Mouse (Mus musculus) lung, embryonic 15.5 days (tissue): ENCODE results near the gene Rab30. TPM values are rescaled to one million over a fixed set of nuclear protein-coding genes. Genes with fewer than 3 reads are reported as not detected.
A peak's percentile ranks its signal among the peaks of the same experiment; 100 is the strongest.

Experiments used
- ATAC-seq: fragments of 200-750 bp; cut with Nextera tagmentation; 2 replicates; pipeline ENCODE4 v1.8.0; 2017; ENCODE audit warnings: moderate number of reproducible peaks, borderline replicate concordance; ENCODE audit not compliant: low FRiP score, low TSS enrichment; ENCODE audit errors: extremely low read depth
- H3K27ac ChIP-seq: fragments of 300-500 bp; sonication (generic); 2 replicates; pipeline ENCODE4 v1.5.1; 2015; ENCODE audit warnings: moderate library complexity, mild to moderate bottlenecking, inconsistent platforms
- H3K27me3 ChIP-seq: fragments of 300-500 bp; sonication (generic); 2 replicates; pipeline ENCODE4 v1.6.1; 2015; ENCODE audit warnings: inconsistent platforms
- H3K36me3 ChIP-seq: fragments of 300-500 bp; sonication (generic); 2 replicates; pipeline ENCODE4 v1.6.1; 2015; ENCODE audit warnings: inconsistent platforms
- H3K4me1 ChIP-seq: fragments of 300-500 bp; sonication (generic); 2 replicates; pipeline ENCODE4 v1.6.1; 2015; ENCODE audit warnings: inconsistent platforms
- H3K4me2 ChIP-seq: fragments of 300-500 bp; sonication (generic); 2 replicates; pipeline ENCODE4 v1.6.1; 2015; ENCODE audit warnings: inconsistent platforms, mild to moderate bottlenecking, moderate library complexity
- H3K4me3 ChIP-seq: fragments of 300-500 bp; sonication (generic); 2 replicates; pipeline ENCODE4 v1.5.1; 2015; ENCODE audit warnings: mild to moderate bottlenecking, inconsistent platforms
- H3K9ac ChIP-seq: fragments of 300-500 bp; sonication (generic); 2 replicates; pipeline ENCODE4 v1.6.1; 2015; ENCODE audit warnings: inconsistent platforms
- H3K9me3 ChIP-seq: fragments of 300-500 bp; sonication (generic); 2 replicates; pipeline ENCODE4 v1.6.1; 2016; ENCODE audit warnings: inconsistent platforms
- WGBS: fragments of 180-500 bp; shearing (Covaris S2); methylation state at CpG from one replicate; pipeline ENCODE4 v1.1.7; 2015; 5-methylcytosine and 5-hydroxymethylcytosine counted together
- polyA plus RNA-seq: library from polyadenylated mRNA; unstranded; fragments of >200 nt; fragmentation: Nextera tagmentation; extraction: Ambion mirVana; gene quantifications from 2 replicates; pipeline ENCODE4 v1.2.1, GENCODE M21; 2015

Rab30 gene
- polyA plus RNA-seq, 1 experiment from 2014 or later: 5.0 TPM

GRCm38 (mm10) chr7:92803191-92803590 is 61.8 kb downstream of the Rab30 start:
- H3K4me2 ChIP-seq: no peak overlapping the region
- H3K27ac ChIP-seq: no peak overlapping the region
- no peak overlapping the region for H3K4me3 ChIP-seq
- ATAC-seq: no peak
- H3K9ac ChIP-seq: no peak overlapping the region
- no peaks in the 10 kb centered on the region for H3K4me1 ChIP-seq
- no peaks in the 10 kb centered on the region for H3K27me3 ChIP-seq
- no peaks in the 10 kb centered on the region for H3K9me3 ChIP-seq
- no peaks in the 10 kb centered on the region for H3K36me3 ChIP-seq
- WGBS: 62% methylated on average over 1 of the region's 1 CpGs

- H3K36me3 ChIP-seq: no peaks in the 10 kb centered on the region
- H3K4me2 ChIP-seq: no peak overlapping the region
- no peaks in the 10 kb centered on the region for H3K4me1 ChIP-seq
- H3K4me3 ChIP-seq: no peak overlapping the region
- no peaks in the 10 kb centered on the region for H3K27me3 ChIP-seq
- no peaks in the 10 kb centered on the region for H3K9me3 ChIP-seq
- no peak overlapping the region for H3K9ac ChIP-seq
- no peak for ATAC-seq
- H3K27ac ChIP-seq: no peak overlapping the region
- WGBS: 87% methylated on average over 9 of the region's 9 CpGs
Observed at GRCm38 (mm10) chr7:92804919-92805668, 63.7 kb downstream of the Rab30 start.

GRCm38 (mm10) chr7:92806512-92807188 is 65.2 kb downstream of the Rab30 start:
- H3K4me2 ChIP-seq: no peak overlapping the region
- no peaks in the 10 kb centered on the region for H3K4me1 ChIP-seq

GRCm38 (mm10) chr7:92807482-92807881 is 66.1 kb downstream of the Rab30 start:
- no peaks in the 10 kb centered on the region for H3K4me1 ChIP-seq
- no peak overlapping the region for H3K27ac ChIP-seq
- WGBS: 78% methylated on average over 4 of the region's 4 CpGs
- H3K9ac ChIP-seq: no peak overlapping the region
- no peaks in the 10 kb centered on the region for H3K27me3 ChIP-seq
- no peak for ATAC-seq
- H3K4me3 ChIP-seq: no peak overlapping the region
- no peaks in the 10 kb centered on the region for H3K36me3 ChIP-seq
- no peaks in the 10 kb centered on the region for H3K9me3 ChIP-seq
- no peak overlapping the region for H3K4me2 ChIP-seq

More at GRCm38 (mm10) chr7:92806512-92807188, 65.2 kb downstream of the Rab30 start:
- Histone ChIP-seq H3K27ac (no peak overlapping the region), H3K9ac (no peak overlapping the region), H3K9me3 (no peaks in the 10 kb centered on the region), H3K36me3 (no peaks in the 10 kb centered on the region), H3K4me3 (no peak overlapping the region), H3K27me3 (no peaks in the 10 kb centered on the region)
- ATAC-seq: no peak
- WGBS: 30% methylated on average over 15 of the region's 15 CpGs

GRCm38 (mm10) chr7:92811667-92812279 is 70.4 kb downstream of the Rab30 start:
- Histone ChIP-seq H3K27me3 (no peaks in the 10 kb centered on the region), H3K27ac (no peak overlapping the region), H3K36me3 (no peaks in the 10 kb centered on the region), H3K4me3 (no peak overlapping the region), H3K4me1 (no peaks in the 10 kb centered on the region), H3K9ac (no peak overlapping the region), H3K4me2 (no peak overlapping the region), H3K9me3 (no peaks in the 10 kb centered on the region)
- ATAC-seq: no peak
- WGBS: 69% methylated on average over 7 of the region's 7 CpGs

- no peaks in the 10 kb centered on the region for H3K27me3 ChIP-seq
- no peak overlapping the region for H3K4me3 ChIP-seq
- no peaks in the 10 kb centered on the region for H3K36me3 ChIP-seq
- WGBS: 69% methylated on average over 2 of the region's 2 CpGs
- no peaks in the 10 kb centered on the region for H3K9me3 ChIP-seq
- no peak overlapping the region for H3K27ac ChIP-seq
- ATAC-seq: no peak
- H3K9ac ChIP-seq: no peak overlapping the region
- H3K4me2 ChIP-seq: no peak overlapping the region
- H3K4me1 ChIP-seq: no peaks in the 10 kb centered on the region
Observed at GRCm38 (mm10) chr7:92817242-92817641, 75.8 kb downstream of the Rab30 start.

- Histone ChIP-seq H3K4me3 (no peak overlapping the region), H3K4me1 (no peaks in the 10 kb centered on the region), H3K27ac (no peak overlapping the region), H3K27me3 (no peaks in the 10 kb centered on the region), H3K9ac (no peak overlapping the region), H3K36me3 (no peaks in the 10 kb centered on the region), H3K9me3 (no peaks in the 10 kb centered on the region), H3K4me2 (no peak overlapping the region)
- no peak for ATAC-seq
- 73% methylated on average over 9 of the region's 9 CpGs for WGBS
Observed at GRCm38 (mm10) chr7:92817886-92818285, 76.5 kb downstream of the Rab30 start.

GRCm38 (mm10) chr7:92819656-92820055 is 78.3 kb downstream of the Rab30 start:
- Histone ChIP-seq H3K27ac (no peak overlapping the region), H3K4me1 (no peaks in the 10 kb centered on the region), H3K36me3 (no peaks in the 10 kb centered on the region), H3K9ac (no peak overlapping the region), H3K27me3 (no peaks in the 10 kb centered on the region), H3K4me3 (no peak overlapping the region), H3K9me3 (no peaks in the 10 kb centered on the region), H3K4me2 (no peak overlapping the region)
- no peak for ATAC-seq
- WGBS: 63% methylated on average over 11 of the region's 11 CpGs

GRCm38 (mm10) chr7:92820410-92820809 is 79.0 kb downstream of the Rab30 start:
- Histone ChIP-seq H3K9me3 (no peaks in the 10 kb centered on the region), H3K4me3 (no peak overlapping the region), H3K27ac (no peak overlapping the region), H3K9ac (no peak overlapping the region), H3K27me3 (no peaks in the 10 kb centered on the region), H3K4me1 (no peaks in the 10 kb centered on the region), H3K4me2 (no peak overlapping the region), H3K36me3 (no peaks in the 10 kb centered on the region)
- ATAC-seq: no peak
- 78% methylated on average over 1 of the region's 1 CpGs for WGBS

GRCm38 (mm10) chr7:92820941-92821465 is 79.6 kb downstream of the Rab30 start:
- H3K4me1 ChIP-seq: no peaks in the 10 kb centered on the region
- no peaks in the 10 kb centered on the region for H3K27me3 ChIP-seq
- no peak overlapping the region for H3K9ac ChIP-seq
- H3K4me3 ChIP-seq: no peak overlapping the region
- H3K27ac ChIP-seq: peak overlapping the region; percentile 46
- H3K36me3 ChIP-seq: no peaks in the 10 kb centered on the region
- ATAC-seq: no peak
- 43% methylated on average over 7 of the region's 7 CpGs for WGBS
- no peaks in the 10 kb centered on the region for H3K9me3 ChIP-seq
- H3K4me2 ChIP-seq: no peak overlapping the region; the same call in 1 of the 2 replicates

GRCm38 (mm10) chr7:92821871-92822270 is 80.5 kb downstream of the Rab30 start:
- Histone ChIP-seq H3K27ac (peak overlapping the region; percentile 54), H3K27me3 (no peaks in the 10 kb centered on the region), H3K4me1 (no peaks in the 10 kb centered on the region), H3K4me3 (no peak overlapping the region), H3K9me3 (no peaks in the 10 kb centered on the region), H3K4me2 (peak overlapping the region; percentile 9; the same call in 1 of the 2 replicates), H3K36me3 (no peaks in the 10 kb centered on the region), H3K9ac (no peak overlapping the region)
- WGBS: 28% methylated on average over 4 of the region's 4 CpGs
- ATAC-seq: peak; percentile 62; the same call in 1 of the 2 replicates
